Mouse (Mus musculus) CD8-positive naive resting alpha-beta T cell, adult 57 days (primary cell): ENCODE results near the gene Slc39a12. TPM values are rescaled to one million over a fixed set of nuclear protein-coding genes. Genes with fewer than 3 reads are reported as not detected.

Source experiments
- total RNA-seq: library from RNA; stranded (reverse); gene quantifications from one replicate; pipeline ENCODE4 v1.2.4, GENCODE M21; 2023

The Slc39a12 gene
- not detected for total RNA-seq

GRCm38 (mm10) chr2:14388162-14388561 lies at the start of gene Slc39a12:
Slc39a12 (plus strand) TSS chr2:14388316.

Other genes starting within 250 kb of the Slc39a12 start
- not detected for gene Tmem236, start 213.8 kb upstream of the Slc39a12 start, total RNA-seq
- gene Mrc1, start 158.9 kb upstream of the Slc39a12 start, total RNA-seq = 2.1 TPM
- gene Cacnb2, start 214.8 kb downstream of the Slc39a12 start, total RNA-seq = 0.34 TPM